Mouse (Mus musculus): ENCODE results near the gene Smok3c. TPM values are rescaled to one million over a fixed set of nuclear protein-coding genes. Genes with fewer than 3 reads are reported as not detected.
A peak's percentile ranks its signal among the peaks of the same experiment; 100 is the strongest.
"Not testable (repeated sequence)": the region's sequence is repeated elsewhere in the genome, so short reads cannot be mapped to it uniquely, and the experiment has no call there.

Smok3c gene
- polyA plus RNA-seq, 1 experiment = not detected

- peak overlapping the region; percentile 100 for H3K4me3 ChIP-seq (ENCODE audit: insufficient read depth, low read depth, low read length)
- peak overlapping the region; percentile 85 for H3K27ac ChIP-seq (replicated peaks; ENCODE audit: low read depth, low read length)
- H3K4me1 ChIP-seq (ENCODE audit: control insufficient read depth, insufficient read depth, insufficient read length, low read length) = peaks cover 4% of the 10 kb centered on the region; the same call in 1 of the 2 replicates
These were observed 32.5 kb downstream of the Smok3c start for GRCm38 (mm10) chr5:138085421-138085911.

GRCm38 (mm10) chr5:138086842-138087241, 33.8 kb downstream of the Smok3c start:
- H3K4me3 ChIP-seq (ENCODE audit: insufficient read depth, low read depth, low read length) = no peak overlapping the region
- H3K27ac ChIP-seq (replicated peaks; ENCODE audit: low read depth, low read length) = no peak overlapping the region
- peaks cover 4% of the 10 kb centered on the region; the same call in 1 of the 2 replicates for H3K4me1 ChIP-seq (ENCODE audit: control insufficient read depth, insufficient read depth, insufficient read length, low read length)

DNA sequence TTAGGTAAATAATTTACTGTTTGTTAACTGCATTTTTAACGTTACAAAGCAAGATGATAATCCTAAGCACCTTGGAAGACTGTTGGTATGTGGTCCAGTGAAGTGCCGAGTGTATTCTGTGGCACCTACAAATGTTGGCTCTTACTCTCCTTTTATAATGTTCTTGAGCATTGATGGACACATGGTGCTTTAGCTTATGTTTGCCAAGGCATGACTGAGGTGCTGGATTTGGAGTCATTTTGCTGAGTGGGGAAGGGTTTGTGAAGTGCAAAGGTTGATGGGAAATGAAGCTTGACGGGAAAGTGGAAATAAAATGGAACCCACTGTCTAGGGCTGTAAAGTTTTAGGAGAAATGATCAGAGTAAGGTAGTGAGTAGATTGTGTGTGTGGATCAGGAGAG, 35.4 kb downstream of the Smok3c start:
- Histone ChIP-seq H3K4me1 (ENCODE audit: control insufficient read depth, insufficient read depth, insufficient read length, low read length) (peaks cover 4% of the 10 kb centered on the region; the same call in 1 of the 2 replicates), H3K27ac (replicated peaks; ENCODE audit: low read depth, low read length) (no peak overlapping the region), H3K4me3 (ENCODE audit: insufficient read depth, low read depth, low read length) (no peak overlapping the region)

DNA sequence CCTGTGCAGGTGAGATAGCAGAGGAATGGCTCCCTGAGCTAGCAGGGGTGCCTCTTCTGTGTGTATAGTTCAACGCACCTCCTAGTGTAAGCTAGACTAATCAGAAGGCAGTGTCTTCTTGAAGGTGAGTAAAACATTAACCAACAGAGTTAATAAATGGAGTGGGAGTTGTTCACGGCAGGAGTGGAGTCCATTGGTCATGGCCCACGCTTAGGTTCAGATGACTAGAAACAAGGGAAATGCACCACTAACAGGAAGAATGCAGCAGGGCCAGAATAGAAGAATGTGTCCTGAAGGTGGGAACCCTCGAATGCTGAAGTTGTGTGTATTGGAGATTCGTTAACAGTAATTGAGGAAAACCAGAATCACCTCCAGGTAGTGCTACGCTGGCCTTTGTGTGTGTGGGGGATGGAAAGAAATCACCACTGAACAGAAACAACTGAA, 36.1 kb downstream of the Smok3c start:
- H3K4me3 ChIP-seq (ENCODE audit: insufficient read depth, low read depth, low read length) = no peak overlapping the region
- H3K27ac ChIP-seq (replicated peaks; ENCODE audit: low read depth, low read length) = no peak overlapping the region
- H3K4me1 ChIP-seq (ENCODE audit: control insufficient read depth, insufficient read depth, insufficient read length, low read length) = peaks cover 4% of the 10 kb centered on the region; the same call in 1 of the 2 replicates

DNA sequence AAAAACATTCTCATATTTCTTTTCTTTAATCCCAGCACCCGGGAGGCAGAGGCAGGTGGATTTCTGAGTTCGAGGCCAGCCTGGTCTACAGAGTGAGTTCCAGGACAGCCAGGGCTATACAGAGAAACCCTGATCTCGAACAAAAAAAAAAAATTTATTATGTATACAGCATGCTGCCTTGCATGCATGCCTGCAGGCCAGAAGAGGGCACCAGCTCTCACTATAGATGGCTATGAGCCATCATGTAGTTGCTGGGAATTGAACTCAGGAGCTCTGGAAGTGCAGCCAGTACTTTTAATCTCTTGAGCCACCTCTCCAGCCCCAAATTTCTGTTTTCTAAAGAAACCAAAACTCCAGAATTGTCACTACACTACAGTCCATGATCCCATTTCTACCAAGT, 37.3 kb downstream of the Smok3c start:
- peaks cover 2% of the 10 kb centered on the region; the same call in 1 of the 2 replicates for H3K4me1 ChIP-seq (ENCODE audit: control insufficient read depth, insufficient read depth, insufficient read length, low read length)
- H3K27ac ChIP-seq (replicated peaks; ENCODE audit: low read depth, low read length) = no peak overlapping the region
- H3K4me3 ChIP-seq (ENCODE audit: insufficient read depth, low read depth, low read length) = no peak overlapping the region

- H3K27ac ChIP-seq (replicated peaks; ENCODE audit: low read depth, low read length) = no peak overlapping the region
- H3K4me3 ChIP-seq (ENCODE audit: insufficient read depth, low read depth, low read length) = no peak overlapping the region
- peaks cover 2% of the 10 kb centered on the region; the same call in 1 of the 2 replicates for H3K4me1 ChIP-seq (ENCODE audit: control insufficient read depth, insufficient read depth, insufficient read length, low read length)
These were observed 37.7 kb downstream of the Smok3c start for GRCm38 (mm10) chr5:138090737-138091136.

DNA sequence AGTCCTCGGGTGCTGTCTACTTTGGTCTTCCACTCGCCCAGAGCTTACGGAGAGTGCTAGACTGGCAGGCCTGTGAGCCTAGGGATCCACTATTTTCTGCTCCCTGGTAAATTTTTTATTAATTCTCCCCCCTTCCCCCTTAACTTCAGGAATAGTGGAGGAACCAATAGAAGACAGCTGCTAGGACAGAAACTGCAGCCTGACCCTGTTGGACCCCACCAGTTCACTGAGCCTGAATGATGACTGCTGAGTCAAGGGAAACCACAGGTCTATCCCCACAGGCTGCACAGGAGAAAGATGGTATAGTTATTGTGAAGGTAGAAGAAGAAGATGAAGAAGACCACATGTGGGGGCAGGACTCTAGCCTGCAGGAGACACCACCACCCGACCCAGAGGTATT, 39.8 kb downstream of the Smok3c start:
- Histone ChIP-seq H3K4me3 (ENCODE audit: insufficient read depth, low read depth, low read length) (no peak overlapping the region), H3K4me1 (ENCODE audit: control insufficient read depth, insufficient read depth, insufficient read length, low read length) (no peaks in the 10 kb centered on the region), H3K27ac (replicated peaks; ENCODE audit: low read depth, low read length) (no peak overlapping the region)

GRCm38 (mm10) chr5:138094474-138094873, 41.5 kb downstream of the Smok3c start:
- H3K4me1 ChIP-seq (ENCODE audit: control insufficient read depth, insufficient read depth, insufficient read length, low read length) = no peaks in the 10 kb centered on the region
- H3K4me3 ChIP-seq (ENCODE audit: insufficient read depth, low read depth, low read length) = no peak overlapping the region
- no peak overlapping the region for H3K27ac ChIP-seq (replicated peaks; ENCODE audit: low read depth, low read length)

GRCm38 (mm10) chr5:138104976-138105375, 52.0 kb downstream of the Smok3c start:
- Histone ChIP-seq H3K4me3 (ENCODE audit: insufficient read depth, low read depth, low read length) (no peak overlapping the region), H3K27ac (replicated peaks; ENCODE audit: low read depth, low read length) (no peak overlapping the region), H3K4me1 (ENCODE audit: control insufficient read depth, insufficient read depth, insufficient read length, low read length) (no peaks in the 10 kb centered on the region)

- H3K4me3 ChIP-seq (ENCODE audit: insufficient read depth, low read depth, low read length) = no peak overlapping the region
- no peak overlapping the region for H3K27ac ChIP-seq (replicated peaks; ENCODE audit: low read depth, low read length)
- H3K4me1 ChIP-seq (ENCODE audit: control insufficient read depth, insufficient read depth, insufficient read length, low read length) = no peaks in the 10 kb centered on the region
These were observed 54.1 kb downstream of the Smok3c start for GRCm38 (mm10) chr5:138107130-138107529.

GRCm38 (mm10) chr5:138109847-138110396, 56.9 kb downstream of the Smok3c start:
- H3K27ac ChIP-seq (replicated peaks; ENCODE audit: low read depth, low read length); H3K4me1 ChIP-seq (ENCODE audit: control insufficient read depth, insufficient read depth, insufficient read length, low read length); H3K4me3 ChIP-seq (ENCODE audit: insufficient read depth, low read depth, low read length): not testable (repeated sequence)

Other genes starting within 250 kb of the Smok3c start
- gene Pilra, start 216.9 kb upstream of the Smok3c start, polyA plus RNA-seq (2012; ENCODE audit: insufficient read depth, insufficient read length, missing spikeins) = 1.3 TPM in 1 of 2 replicates, not detected in the other
- gene Pilrb1, start 195.1 kb upstream of the Smok3c start, polyA plus RNA-seq (2012; ENCODE audit: insufficient read depth, insufficient read length, missing spikeins) = 1.0 and 1.4 TPM in 2 replicates
- 2.5 and 5.5 TPM in 2 replicates for gene Pilrb2, start 181.4 kb upstream of the Smok3c start, polyA plus RNA-seq (2012; ENCODE audit: insufficient read depth, insufficient read length, missing spikeins)
- gene Cyp3a13, start 131.6 kb upstream of the Smok3c start, polyA plus RNA-seq (2012; ENCODE audit: insufficient read depth, insufficient read length, missing spikeins) = not detected in 2 replicates
- 0.24 TPM in 1 of 2 replicates, not detected in the other for gene Gjc3, start 90.1 kb upstream of the Smok3c start, polyA plus RNA-seq (2012; ENCODE audit: insufficient read depth, insufficient read length, missing spikeins)
- gene Azgp1, start 71.7 kb upstream of the Smok3c start, polyA plus RNA-seq (2012; ENCODE audit: insufficient read depth, insufficient read length, missing spikeins) = 2.9 TPM in 1 of 2 replicates, not detected in the other
- gene Smok3a, start 31.9 kb upstream of the Smok3c start, polyA plus RNA-seq (2012; ENCODE audit: insufficient read depth, insufficient read length, missing spikeins) = not detected in 2 replicates
- not detected in 2 replicates for gene Smok3b, start 31.8 kb upstream of the Smok3c start, polyA plus RNA-seq (2012; ENCODE audit: insufficient read depth, insufficient read length, missing spikeins)
- gene Zkscan1, start 31.9 kb downstream of the Smok3c start, polyA plus RNA-seq (2012; ENCODE audit: insufficient read depth, insufficient read length, missing spikeins) = 7.2 and 9.4 TPM in 2 replicates
- 7.5 and 10.5 TPM in 2 replicates for gene Zscan21, start 63.7 kb downstream of the Smok3c start, polyA plus RNA-seq (2012; ENCODE audit: insufficient read depth, insufficient read length, missing spikeins)
- gene Zfp113, start 102.5 kb downstream of the Smok3c start, polyA plus RNA-seq (2012; ENCODE audit: insufficient read depth, insufficient read length, missing spikeins) = 6.6 and 6.8 TPM in 2 replicates
- 150 and 170 TPM in 2 replicates for gene Cops6, start 107.9 kb downstream of the Smok3c start, polyA plus RNA-seq (2012; ENCODE audit: insufficient read depth, insufficient read length, missing spikeins)
- gene Ap4m1, start 118.8 kb downstream of the Smok3c start, polyA plus RNA-seq (2012; ENCODE audit: insufficient read depth, insufficient read length, missing spikeins) = 12.0 and 12.4 TPM in 2 replicates
- 8.5 and 10.4 TPM in 2 replicates for gene Mcm7, start 119.2 kb downstream of the Smok3c start, polyA plus RNA-seq (2012; ENCODE audit: insufficient read depth, insufficient read length, missing spikeins)
- gene Taf6, start 134.3 kb downstream of the Smok3c start, polyA plus RNA-seq (2012; ENCODE audit: insufficient read depth, insufficient read length, missing spikeins) = 18.0 and 22.4 TPM in 2 replicates
- 8.0 and 11.0 TPM in 2 replicates for gene Cnpy4, start 134.3 kb downstream of the Smok3c start, polyA plus RNA-seq (2012; ENCODE audit: insufficient read depth, insufficient read length, missing spikeins)
- 4.6 and 5.8 TPM in 2 replicates for gene Mblac1, start 141.1 kb downstream of the Smok3c start, polyA plus RNA-seq (2012; ENCODE audit: insufficient read depth, insufficient read length, missing spikeins)
- gene Nxpe5, start 172.7 kb downstream of the Smok3c start, polyA plus RNA-seq (2012; ENCODE audit: insufficient read depth, insufficient read length, missing spikeins) = not detected in 2 replicates
- gene Lamtor4, start 202.3 kb downstream of the Smok3c start, polyA plus RNA-seq (2012; ENCODE audit: insufficient read depth, insufficient read length, missing spikeins) = 102 and 115 TPM in 2 replicates
- 5.1 and 7.1 TPM in 2 replicates for gene BC037034, start 210.8 kb downstream of the Smok3c start, polyA plus RNA-seq (2012; ENCODE audit: insufficient read depth, insufficient read length, missing spikeins)
- gene Gal3st4, start 219.6 kb downstream of the Smok3c start, polyA plus RNA-seq (2012; ENCODE audit: insufficient read depth, insufficient read length, missing spikeins) = not detected in 2 replicates
- not detected in 2 replicates for gene Gm43720, start 226.8 kb downstream of the Smok3c start, polyA plus RNA-seq (2012; ENCODE audit: insufficient read depth, insufficient read length, missing spikeins)
- gene Gpc2, start 226.8 kb downstream of the Smok3c start, polyA plus RNA-seq (2012; ENCODE audit: insufficient read depth, insufficient read length, missing spikeins) = not detected in 2 replicates
- gene Stag3, start 227.0 kb downstream of the Smok3c start, polyA plus RNA-seq (2012; ENCODE audit: insufficient read depth, insufficient read length, missing spikeins) = not detected in 2 replicates